Mouse (Mus musculus) frontal cortex, adult (tissue): ENCODE measurements around the gene Baiap2l2.

Source experiments
- ATAC-seq: cut with Nextera tagmentation; 2 replicates; pipeline ENCODE4 v1.9.2; 2017; ENCODE audit warnings: mild to moderate bottlenecking, moderate library complexity, mixed read lengths; ENCODE audit not compliant: low TSS enrichment

The Baiap2l2 gene

GRCm38 (mm10) chr15:79299563-79300155 is 14.3 kb upstream of the Baiap2l2 start:
- no peak for ATAC-seq

GRCm38 (mm10) chr15:79298553-79298952 is 13.2 kb upstream of the Baiap2l2 start:
- no peak for ATAC-seq

- ATAC-seq = peak; percentile 57; the same call in 1 of the 2 replicates
These were observed 7.4 kb upstream of the Baiap2l2 start for GRCm38 (mm10) chr15:79292779-79293178.

GRCm38 (mm10) chr15:79290340-79290739 is 5.0 kb upstream of the Baiap2l2 start:
- ATAC-seq = no peak

GRCm38 (mm10) chr15:79289441-79289840 is 4.1 kb upstream of the Baiap2l2 start:
- ATAC-seq = no peak

- no peak for ATAC-seq
These were observed 3.0 kb upstream of the Baiap2l2 start for GRCm38 (mm10) chr15:79288387-79288786.

GRCm38 (mm10) chr15:79287091-79287490 is 1.8 kb upstream of the Baiap2l2 start:
- ATAC-seq = no peak

GRCm38 (mm10) chr15:79286141-79286540 is 804 bp upstream of the Baiap2l2 start:
- ATAC-seq = no peak

- ATAC-seq = no peak
These were observed 2.0 kb downstream of the Baiap2l2 start for GRCm38 (mm10) chr15:79283371-79283770.

GRCm38 (mm10) chr15:79282434-79282833 is 2.9 kb downstream of the Baiap2l2 start:
- ATAC-seq = no peak

- ATAC-seq = no peak
These were observed 3.9 kb downstream of the Baiap2l2 start for GRCm38 (mm10) chr15:79281389-79281788.

- ATAC-seq = no peak
These were observed 4.5 kb downstream of the Baiap2l2 start for GRCm38 (mm10) chr15:79280850-79281249.

GRCm38 (mm10) chr15:79280209-79280608 is 5.1 kb downstream of the Baiap2l2 start:
- no peak for ATAC-seq

GRCm38 (mm10) chr15:79277728-79278127 is 7.6 kb downstream of the Baiap2l2 start:
- no peak for ATAC-seq

GRCm38 (mm10) chr15:79273020-79273419 is 12.3 kb downstream of the Baiap2l2 start:
- ATAC-seq = no peak

- peak; percentile 47; the same call in 1 of the 2 replicates for ATAC-seq
These were observed 14.1 kb downstream of the Baiap2l2 start for GRCm38 (mm10) chr15:79271124-79271746.

- peak; percentile 69; the same call in 1 of the 2 replicates for ATAC-seq
These were observed 14.8 kb downstream of the Baiap2l2 start for GRCm38 (mm10) chr15:79270317-79271123.

GRCm38 (mm10) chr15:79268521-79268920 is 16.8 kb downstream of the Baiap2l2 start:
- ATAC-seq = no peak

GRCm38 (mm10) chr15:79265384-79265783 is 20.0 kb downstream of the Baiap2l2 start:
- no peak for ATAC-seq

- no peak for ATAC-seq
These were observed 21.6 kb downstream of the Baiap2l2 start for GRCm38 (mm10) chr15:79263726-79264125.

GRCm38 (mm10) chr15:79262786-79263309 is 22.5 kb downstream of the Baiap2l2 start:
- ATAC-seq = peak; percentile 66

GRCm38 (mm10) chr15:79262375-79262774 is 23.0 kb downstream of the Baiap2l2 start:
- no peak for ATAC-seq
